Mouse (Mus musculus) midbrain, embryonic 11.5 days (tissue): ENCODE results near the gene Gnb2. TPM values are rescaled to one million over a fixed set of nuclear protein-coding genes. Genes with fewer than 3 reads are reported as not detected.

Source experiments
- ATAC-seq: fragments of 200-750 bp; cut with Nextera tagmentation; 2 replicates; pipeline ENCODE4 v1.8.0; 2017; ENCODE audit warnings: moderate TSS enrichment, moderate library complexity; ENCODE audit not compliant: low FRiP score
- DNase-seq: peaks from one replicate; pipeline ENCODE4 v3.0.0; 2015; ENCODE audit warnings: low spot score; ENCODE audit errors: missing footprints
- H3K27ac ChIP-seq: fragments of 300-500 bp; sonication (generic); 2 replicates; pipeline ENCODE4 v1.5.1; 2014; ENCODE audit warnings: low read depth, low read length
- H3K27me3 ChIP-seq: fragments of 300-500 bp; sonication (generic); 2 replicates; pipeline ENCODE4 v1.6.1; 2014; ENCODE audit warnings: mild to moderate bottlenecking, low read length, moderate library complexity, mixed read lengths; ENCODE audit not compliant: control insufficient read depth, insufficient read depth
- H3K36me3 ChIP-seq: fragments of 300-500 bp; sonication (generic); 2 replicates; pipeline ENCODE4 v1.6.1; 2014; ENCODE audit warnings: mild to moderate bottlenecking, low read length, moderate library complexity, mixed read lengths; ENCODE audit not compliant: control insufficient read depth, insufficient read depth
- H3K4me1 ChIP-seq: fragments of 300-500 bp; sonication (generic); 2 replicates; pipeline ENCODE4 v1.6.1; 2014; ENCODE audit warnings: low read length; ENCODE audit not compliant: control insufficient read depth, insufficient read depth
- H3K4me2 ChIP-seq: fragments of 300-500 bp; sonication (generic); 2 replicates; pipeline ENCODE4 v1.6.1; 2014; ENCODE audit warnings: mild to moderate bottlenecking, moderate library complexity
- H3K4me3 ChIP-seq: fragments of 300-500 bp; sonication (generic); 2 replicates; pipeline ENCODE4 v1.5.1; 2014; ENCODE audit warnings: low read depth, low read length
- H3K9ac ChIP-seq: fragments of 300-500 bp; sonication (generic); 2 replicates; pipeline ENCODE4 v1.6.1; 2014; ENCODE audit warnings: low read length
- H3K9me3 ChIP-seq: fragments of 300-500 bp; sonication (generic); 2 replicates; pipeline ENCODE4 v1.6.1; 2016; ENCODE audit warnings: low read length; ENCODE audit not compliant: control insufficient read depth
- microRNA-seq: library from miRNA; unstranded; fragments of <30 nt; microRNA quantifications from one replicate; pipeline ENCODE4, GENCODE M21; 2017
- polyA plus RNA-seq: library from polyadenylated mRNA; unstranded; fragments of >200 nt; fragmentation: Nextera tagmentation; extraction: Ambion mirVana; gene quantifications from 2 replicates; pipeline ENCODE4 v1.2.1, GENCODE M21; 2014

Gnb2 gene
- polyA plus RNA-seq, 1 experiment from 2014 or later: 501 TPM

DNA sequence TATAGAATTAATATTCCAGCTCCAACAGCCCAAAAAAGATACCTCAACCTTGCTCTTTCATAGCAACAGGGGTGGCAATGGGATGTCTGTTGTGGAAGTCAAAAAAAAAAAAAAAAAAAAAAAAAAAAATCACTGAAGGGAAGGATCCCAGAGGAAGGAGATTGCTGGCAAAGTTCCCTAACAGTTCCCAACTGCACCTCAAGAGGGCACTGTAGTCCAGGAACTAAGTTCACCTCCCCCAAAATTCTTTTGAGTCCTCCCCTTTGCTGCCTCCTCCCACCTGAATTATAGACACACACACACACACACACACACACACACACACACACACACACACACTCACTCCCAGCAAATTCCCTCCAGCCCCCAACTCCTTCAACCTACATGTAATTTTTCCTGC is 52.2 kb downstream of the Gnb2 start:
- peaks cover 18% of the 10 kb centered on the region for H3K4me1 ChIP-seq
- no peaks in the 10 kb centered on the region for H3K9me3 ChIP-seq
- H3K27me3 ChIP-seq: no peaks in the 10 kb centered on the region
- H3K27ac ChIP-seq: no peak overlapping the region
- H3K36me3 ChIP-seq: no peaks in the 10 kb centered on the region
- ATAC-seq (no peak), DNase-seq (peak; percentile 99)
- no peak overlapping the region for H3K4me3 ChIP-seq
- H3K9ac ChIP-seq: no peak overlapping the region
- H3K4me2 ChIP-seq: no peak overlapping the region

Small RNA genes lying within 50 kb of the gene (microRNA-seq; reads per million reads assigned to microRNA genes)
- 0.95 reads per million for gene Mir6418

Other genes starting within 250 kb of the Gnb2 start
- 3.6 and 4.0 TPM in 2 replicates for gene Ache, start 246.0 kb downstream of the Gnb2 start, polyA plus RNA-seq
- 7.5 and 7.9 TPM in 2 replicates for gene Ufsp1, start 238.9 kb downstream of the Gnb2 start, polyA plus RNA-seq
- gene Srrt, start 225.8 kb downstream of the Gnb2 start, polyA plus RNA-seq: 151 and 154 TPM in 2 replicates
- 28.0 and 34.1 TPM in 2 replicates for gene Trip6, start 219.1 kb downstream of the Gnb2 start, polyA plus RNA-seq
- 5.8 TPM in 2 replicates for gene Slc12a9, start 199.9 kb downstream of the Gnb2 start, polyA plus RNA-seq
- gene Ephb4, start 183.4 kb downstream of the Gnb2 start, polyA plus RNA-seq: 19.0 and 20.8 TPM in 2 replicates
- 0.03 TPM in 2 replicates for gene Zan, start 56.4 kb downstream of the Gnb2 start, polyA plus RNA-seq
- gene Pop7, start 31.0 kb downstream of the Gnb2 start, polyA plus RNA-seq: 54.8 and 57.4 TPM in 2 replicates
- 10.5 and 10.6 TPM in 2 replicates for gene Gigyf1, start 15.0 kb downstream of the Gnb2 start, polyA plus RNA-seq
- 0.72 and 1.4 TPM in 2 replicates for gene Epo, start 268 bp downstream of the Gnb2 start, polyA plus RNA-seq
- gene Actl6b, start 20.0 kb upstream of the Gnb2 start, polyA plus RNA-seq: 30.6 and 31.1 TPM in 2 replicates
- gene Tfr2, start 36.3 kb upstream of the Gnb2 start, polyA plus RNA-seq: 2.0 and 2.1 TPM in 2 replicates
- 19.0 and 19.8 TPM in 2 replicates for gene Mospd3, start 67.5 kb upstream of the Gnb2 start, polyA plus RNA-seq
- gene Pcolce, start 80.3 kb upstream of the Gnb2 start, polyA plus RNA-seq: 58.8 and 61.4 TPM in 2 replicates
- gene Fbxo24, start 95.5 kb upstream of the Gnb2 start, polyA plus RNA-seq: 0.10 and 0.16 TPM in 2 replicates
- gene Lrch4, start 95.6 kb upstream of the Gnb2 start, polyA plus RNA-seq: 27.3 and 28.3 TPM in 2 replicates
- gene Gm20605, start 95.7 kb upstream of the Gnb2 start, polyA plus RNA-seq: 4.5 and 5.8 TPM in 2 replicates
- gene Sap25, start 107.8 kb upstream of the Gnb2 start, polyA plus RNA-seq: 4.5 and 6.8 TPM in 2 replicates
- 0.19 and 0.34 TPM in 2 replicates for gene Irs3, start 112.2 kb upstream of the Gnb2 start, polyA plus RNA-seq
- gene Agfg2, start 151.2 kb upstream of the Gnb2 start, polyA plus RNA-seq: 13.6 and 14.9 TPM in 2 replicates
- gene Nyap1, start 208.1 kb upstream of the Gnb2 start, polyA plus RNA-seq: 4.8 TPM in 2 replicates
- gene Tsc22d4, start 212.2 kb upstream of the Gnb2 start, polyA plus RNA-seq: 47.0 and 62.9 TPM in 2 replicates
- gene Ppp1r35, start 245.3 kb upstream of the Gnb2 start, polyA plus RNA-seq: 73.3 and 83.1 TPM in 2 replicates